Mouse (Mus musculus) left cerebral cortex, adult 6 months (tissue): ENCODE results near the gene Psme2b. TPM values are rescaled to one million over a fixed set of nuclear protein-coding genes. Genes with fewer than 3 reads are reported as not detected.

Source experiments
- long read RNA-seq, 2 experiments: library from polyadenylated mRNA; unstranded; transcript quantifications; one replicate each; pipeline ENCODE4 v2.0.0; 2019 to 2020
- polyA plus RNA-seq: library from polyadenylated mRNA; unstranded; fragments of <200 nt; fragmentation: Nextera tagmentation; gene quantifications from 2 replicates; pipeline ENCODE4 v1.2.3, GENCODE M21; 2021

The Psme2b gene
- polyA plus RNA-seq: 3.2 and 4.0 TPM in 2 replicates
- long read RNA-seq, experiment 1, partial matches to known transcripts: 0 of 1 reads
- long read RNA-seq, experiment 1, other reads (novel, unspliced or antisense): 0 of 1 reads
- long read RNA-seq, experiment 2, partial matches to known transcripts: 0 of 3 reads
- long read RNA-seq, experiment 2, other reads (novel, unspliced or antisense): 0 of 3 reads

DNA sequence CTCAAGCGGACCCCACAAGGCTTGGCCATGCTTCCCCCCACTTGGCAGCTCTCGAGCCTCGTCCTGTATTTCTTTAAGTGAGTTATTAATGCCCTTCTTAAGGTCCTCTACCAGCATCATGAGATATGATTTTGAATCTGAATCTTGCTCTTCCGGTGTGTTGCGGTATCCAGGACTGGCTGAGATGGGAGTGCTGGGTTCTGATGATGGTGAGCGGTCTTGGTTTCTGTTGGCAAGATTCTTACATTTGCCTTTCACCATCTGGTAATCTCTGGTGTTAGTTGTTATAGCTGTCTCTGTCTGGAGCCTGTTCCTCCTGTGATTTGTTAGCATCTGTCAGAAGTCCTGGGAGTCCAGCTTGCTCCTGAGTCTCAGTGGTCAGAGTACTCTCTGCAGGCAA, at the start of gene Psme2b:
Psme2b (minus strand) TSS at position 101 of the 400 bp plus-strand sequence.

GRCm38 (mm10) chr11:48994018-48994417, 48.0 kb upstream of the Psme2b start, which contains the start of gene Tgtp1:
Gene Tgtp1 (minus strand): TSS chr11:48994172.

GRCm38 (mm10) chr11:48991740-48992520, 45.9 kb upstream of the Psme2b start, which contains the start of gene Gm12185:
Gene Gm12185 (minus strand): TSS chr11:48992226.

GRCm38 (mm10) chr11:48979251-48979650, 33.3 kb upstream of the Psme2b start, which contains the start of gene 9930111J21Rik1:
Gene 9930111J21Rik1 (minus strand): TSS chr11:48979398.

DNA sequence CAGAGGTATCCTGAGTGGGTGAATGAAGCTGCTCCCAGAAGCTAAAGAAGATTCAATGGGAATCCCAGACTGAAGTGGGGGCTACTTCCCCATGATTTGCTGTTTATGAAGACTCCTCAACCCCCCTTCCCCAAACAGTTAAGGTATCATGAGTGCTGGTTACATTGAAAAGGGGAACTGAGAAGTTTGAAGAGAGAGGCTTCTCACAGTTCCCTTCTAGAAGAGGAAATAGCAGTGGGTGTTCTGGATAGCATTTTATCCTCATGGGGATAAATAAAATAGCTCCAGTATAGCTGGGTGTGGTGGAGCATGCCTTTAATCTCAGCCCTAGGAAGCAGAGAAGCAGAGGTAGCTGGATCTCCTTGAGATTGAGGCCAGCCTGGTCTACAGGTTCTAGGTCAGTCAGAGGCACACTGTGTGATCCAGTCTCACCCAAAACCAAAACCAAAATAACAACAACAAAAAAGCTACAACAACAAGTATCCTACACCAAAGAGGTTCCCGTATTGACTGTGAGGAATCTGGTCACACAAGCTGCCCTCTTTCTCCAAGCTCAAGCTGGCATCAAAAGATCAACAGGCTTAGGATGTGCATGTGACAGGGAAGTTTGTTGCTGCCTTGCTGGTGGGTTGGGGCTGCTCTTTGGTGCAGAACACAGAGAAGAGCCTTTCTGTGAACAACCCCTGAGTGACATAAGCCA, 32.4 kb upstream of the Psme2b start, which contains the start of gene Olfr56:
Olfr56 (plus strand) TSS at position 650 of the 700 bp plus-strand sequence.

DNA sequence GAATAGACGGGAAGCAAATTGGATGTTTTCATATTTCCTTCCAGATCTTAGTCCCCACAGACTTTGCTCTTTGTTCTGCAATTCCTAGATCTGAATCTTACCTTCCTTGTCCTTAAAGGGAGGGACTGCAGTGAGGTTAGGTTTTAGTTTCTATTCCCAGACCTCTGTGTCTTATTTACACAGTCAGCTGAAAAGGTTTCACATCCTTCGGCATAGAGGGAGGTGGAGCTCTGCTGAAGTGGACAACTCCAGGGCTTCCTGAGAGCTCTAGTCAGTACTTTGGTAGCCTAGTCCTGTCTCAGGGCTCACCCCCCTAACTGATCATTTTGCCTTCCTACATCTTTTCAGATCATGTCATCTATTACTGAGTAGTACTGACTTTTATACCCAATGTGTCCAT, 44.0 kb downstream of the Psme2b start, which contains the start of gene Gm5431:
Gm5431 (minus strand) TSS at position 194 of the 400 bp plus-strand sequence.

Other genes starting within 250 kb of the Psme2b start
- gene Rack1, start 145.9 kb downstream of the Psme2b start, polyA plus RNA-seq: 177 and 253 TPM in 2 replicates
- gene Trim41, start 128.8 kb downstream of the Psme2b start, polyA plus RNA-seq: 2.9 and 3.0 TPM in 2 replicates
- 1.0 and 1.3 TPM in 2 replicates for gene Trim7, start 120.0 kb downstream of the Psme2b start, polyA plus RNA-seq
- 0.21 and 1.0 TPM in 2 replicates for gene Gm12184, start 119.5 kb downstream of the Psme2b start, polyA plus RNA-seq
- 11.3 and 11.6 TPM in 2 replicates for gene Irgm1, start 74.5 kb downstream of the Psme2b start, polyA plus RNA-seq
- gene Gm5431, start 44.0 kb downstream of the Psme2b start, polyA plus RNA-seq: 0.13 TPM in 1 of 2 replicates, not detected in the other
- not detected in 2 replicates for gene Olfr56, start 32.7 kb upstream of the Psme2b start, polyA plus RNA-seq
- gene 9930111J21Rik1, start 33.2 kb upstream of the Psme2b start, polyA plus RNA-seq: 0.30 and 0.55 TPM in 2 replicates
- gene Gm12185, start 46.0 kb upstream of the Psme2b start, polyA plus RNA-seq: not detected in 2 replicates
- gene Tgtp1, start 48.0 kb upstream of the Psme2b start, polyA plus RNA-seq: 0.80 and 1.1 TPM in 2 replicates
- gene 9930111J21Rik2, start 105.1 kb upstream of the Psme2b start, polyA plus RNA-seq: 0.54 and 0.55 TPM in 2 replicates
- gene Tgtp2, start 118.0 kb upstream of the Psme2b start, polyA plus RNA-seq: 1.1 and 1.7 TPM in 2 replicates
- gene Ifi47, start 130.4 kb upstream of the Psme2b start, polyA plus RNA-seq: 2.0 and 2.3 TPM in 2 replicates
- gene Olfr1396, start 168.7 kb upstream of the Psme2b start, polyA plus RNA-seq: not detected in 2 replicates
- not detected in 2 replicates for gene Olfr1395, start 196.1 kb upstream of the Psme2b start, polyA plus RNA-seq
- not detected in 2 replicates for gene Olfr1394, start 208.2 kb upstream of the Psme2b start, polyA plus RNA-seq
- gene Btnl9, start 241.0 kb upstream of the Psme2b start, polyA plus RNA-seq: 0.06 TPM in 1 of 2 replicates, not detected in the other